Mouse (Mus musculus) left cerebral cortex, postnatal 14 days (tissue): Measurements from ENCODE around the gene Iqschfp. TPM values are rescaled to one million over a fixed set of nuclear protein-coding genes. Genes with fewer than 3 reads are reported as not detected.

ENCODE experiments used
- DNase-seq, 2 experiments: peaks; one replicate each; pipeline ENCODE4 v3.0.0; 2021 to 2022; ENCODE audit warnings: low spot score in 2 of 2, mixed read lengths in 1 of 2
- intact Hi-C: fragments of 180-260 bp; cut with DNase I; formaldehyde crosslinking; loops from one replicate; pipeline ENCODE4 v1.15.1; 2025
- total RNA-seq, 2 experiments: library from RNA; stranded (reverse); gene quantifications; 2 replicates each; pipeline ENCODE4 v1.2.3; 2021

Gene Iqschfp
- total RNA-seq, 2 experiments from 2014 or later = 7.4 to 12.2 TPM

DNA sequence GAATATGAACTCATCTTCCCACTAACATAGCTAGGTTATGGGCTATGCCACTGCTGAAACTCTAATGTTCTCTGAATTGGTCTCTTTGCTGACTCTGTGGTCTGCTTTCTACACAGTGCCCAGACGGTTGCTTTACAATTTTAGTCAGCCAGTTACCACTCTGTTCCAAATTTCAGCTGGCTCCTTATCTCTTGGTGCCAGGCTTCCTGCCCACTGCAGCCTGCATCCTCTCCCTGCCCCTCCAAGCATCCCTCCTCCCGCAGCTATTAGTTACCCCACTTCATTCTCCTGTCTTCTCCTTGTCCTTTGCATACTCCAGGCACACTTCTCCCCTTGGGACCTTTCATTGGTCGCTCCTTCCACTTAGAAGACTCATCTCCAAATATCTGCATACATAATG is 268.7 kb downstream of the Iqschfp start:
- intact Hi-C loops = no loop called here
- no peak for DNase-seq

- DNase-seq = no peak
- intact Hi-C loops = no loop called here
Observed at GRCm38 (mm10) chr3:68178248-68178647, 286.2 kb downstream of the Iqschfp start.

GRCm38 (mm10) chr3:68187471-68187870 is 295.4 kb downstream of the Iqschfp start:
- intact Hi-C loops = no loop called here
- no peak for DNase-seq

- intact Hi-C loops = no loop called here
- DNase-seq = no peak
Observed at GRCm38 (mm10) chr3:68189100-68189499, 297.1 kb downstream of the Iqschfp start.

DNA sequence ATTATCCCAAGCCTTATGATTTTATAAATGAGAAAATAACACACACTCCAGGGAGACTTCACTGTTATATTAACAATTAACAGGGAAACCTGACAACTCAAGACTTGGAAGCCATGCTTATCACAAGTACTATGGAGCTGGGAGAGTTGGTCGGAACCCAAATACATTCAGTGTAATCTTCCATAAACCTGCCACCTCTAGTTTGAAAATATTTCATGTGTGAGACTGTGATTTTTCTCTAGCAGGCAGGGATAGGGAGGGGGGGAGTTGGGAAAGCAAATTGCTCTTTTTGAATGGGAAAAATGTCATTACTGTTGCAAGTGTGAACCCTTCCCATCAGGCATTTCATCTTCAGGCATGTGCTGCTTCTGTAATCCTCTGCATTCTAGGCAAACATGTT is 304.9 kb downstream of the Iqschfp start:
- DNase-seq = peak in 1 of 2 experiments; percentile 48
- intact Hi-C loops = no loop called here

- DNase-seq = peak; percentile 26 to 33
- intact Hi-C loops = no loop called here
Observed at GRCm38 (mm10) chr3:68201214-68201613, 309.2 kb downstream of the Iqschfp start.

DNA sequence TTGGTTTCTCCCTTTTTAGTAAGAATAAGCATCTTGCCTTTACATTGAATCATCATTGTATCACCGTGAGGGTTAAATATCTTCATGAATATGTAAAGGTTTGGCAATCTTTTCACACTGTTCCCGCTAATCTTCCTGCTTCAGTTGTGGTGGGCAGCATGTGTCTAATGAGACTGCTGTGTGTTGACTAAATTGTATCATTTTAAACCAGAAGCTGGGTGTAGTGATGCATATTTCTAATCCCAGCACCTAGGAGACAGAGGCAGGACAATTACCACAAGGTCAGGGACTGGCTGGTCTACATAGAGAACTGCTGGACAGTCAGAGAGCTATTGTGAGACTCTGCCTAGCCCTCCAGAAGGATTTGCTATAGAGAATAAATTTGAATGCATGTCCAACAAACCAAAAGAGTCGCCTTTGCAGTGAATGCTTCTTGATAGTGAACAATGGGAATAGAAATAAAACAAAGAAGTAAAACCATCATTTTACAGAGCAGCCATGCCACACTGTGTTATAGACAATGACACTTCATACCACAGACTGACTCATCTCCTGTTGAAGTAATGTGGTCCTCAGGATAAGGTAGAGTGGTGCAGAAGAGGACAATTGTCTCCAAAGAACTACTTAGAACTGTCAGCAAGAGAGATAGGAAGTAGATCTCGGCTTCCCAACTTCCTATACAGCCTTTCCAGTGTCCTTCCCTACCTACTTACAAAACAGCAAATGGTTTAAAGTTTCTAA is 310.3 kb downstream of the Iqschfp start:
- intact Hi-C loops = no loop called here
- no peak for DNase-seq

GRCm38 (mm10) chr3:68203934-68204467 is 312.0 kb downstream of the Iqschfp start:
- no peak for DNase-seq
- intact Hi-C loops = no loop called here

DNA sequence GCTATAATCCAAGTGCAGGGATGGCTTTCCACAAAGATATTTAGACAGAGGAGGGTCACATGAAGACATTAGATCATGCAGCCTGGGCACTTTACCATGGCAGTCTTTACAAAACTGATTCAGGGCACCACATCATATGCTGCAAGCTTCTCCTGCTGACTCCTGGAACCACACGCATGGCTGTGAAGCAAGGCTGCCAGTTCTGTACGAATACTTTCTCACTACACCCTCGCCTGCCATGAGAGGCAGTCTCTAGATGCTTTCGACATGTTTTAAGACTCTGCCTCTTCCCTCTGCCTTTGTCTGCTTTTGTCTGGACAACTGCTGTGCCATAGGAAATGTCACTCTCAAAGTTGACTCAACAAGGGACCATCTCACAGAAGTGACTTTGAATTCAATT is 318.4 kb downstream of the Iqschfp start:
- intact Hi-C loops = no loop called here

DNA sequence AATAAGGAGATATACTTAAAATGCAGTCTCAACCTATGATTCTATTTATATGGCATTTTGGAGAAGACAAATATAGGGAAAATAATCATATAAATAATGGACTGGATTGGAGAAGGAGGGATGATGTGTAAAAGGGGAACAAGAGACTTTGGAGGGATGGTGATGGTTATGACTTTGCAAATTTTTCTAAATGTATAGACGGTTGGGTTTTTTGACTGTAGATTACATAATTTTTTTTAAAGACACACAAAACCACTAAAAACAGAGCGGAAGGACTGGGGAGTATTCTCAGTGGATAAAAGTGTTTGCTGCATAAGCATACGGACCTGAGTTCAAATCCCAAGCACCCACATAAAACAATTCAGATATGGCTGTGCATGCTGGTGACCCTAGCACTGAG is 329.4 kb downstream of the Iqschfp start:
- no peak for DNase-seq
- intact Hi-C loops = no loop called here

More for the DNA sequence above, 318.4 kb downstream of the Iqschfp start:
- no peak for DNase-seq

- no peak for DNase-seq
- intact Hi-C loops = no loop called here
Observed at GRCm38 (mm10) chr3:68239887-68240286, 347.9 kb downstream of the Iqschfp start.

- intact Hi-C loops = no loop called here
- DNase-seq = no peak
Observed at GRCm38 (mm10) chr3:68243239-68243638, 351.2 kb downstream of the Iqschfp start.

GRCm38 (mm10) chr3:68246154-68246553 is 354.1 kb downstream of the Iqschfp start:
- DNase-seq = peak; percentile 33 to 37
- intact Hi-C loops = no loop called here

DNA sequence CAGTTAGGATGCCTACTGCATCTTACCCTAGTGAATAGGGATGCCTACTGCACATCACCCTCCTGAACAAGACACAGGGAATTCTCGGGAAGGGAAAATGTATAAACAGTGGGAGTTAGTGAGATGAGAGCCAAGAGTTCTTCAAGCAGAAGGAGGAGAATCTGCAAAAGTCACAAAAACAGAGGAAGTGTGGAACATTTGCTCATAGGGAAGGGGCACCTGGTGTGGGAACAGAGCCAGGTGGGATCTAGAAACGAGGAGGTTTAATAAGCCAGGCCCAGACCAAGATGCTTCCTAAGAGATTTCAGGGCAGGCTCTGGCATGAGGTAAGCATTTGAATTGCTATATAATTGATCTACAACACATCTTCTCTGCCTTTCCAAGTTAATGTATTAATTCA is 358.6 kb downstream of the Iqschfp start:
- DNase-seq = peak in 1 of 2 experiments; percentile 31
- intact Hi-C loops = no loop called here

DNA sequence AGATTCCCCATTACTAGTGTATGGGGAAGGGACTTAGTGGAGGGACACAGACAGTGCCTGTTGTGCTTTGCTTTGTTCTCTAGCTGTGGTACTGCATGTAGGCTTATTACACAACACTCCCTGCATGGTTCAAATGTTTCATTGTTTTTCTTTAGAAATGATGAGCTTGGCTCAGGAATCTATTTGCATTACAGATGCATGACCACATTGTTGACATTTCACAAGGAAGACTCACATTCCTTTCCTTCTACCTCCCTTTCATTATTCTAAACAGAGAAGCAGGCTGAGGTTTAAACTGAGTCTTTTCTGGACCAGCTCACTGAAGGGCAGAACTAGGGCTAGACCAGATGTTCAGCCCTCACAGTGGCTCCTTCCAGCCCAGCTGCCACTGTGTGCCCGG is 360.3 kb downstream of the Iqschfp start:
- DNase-seq = no peak
- intact Hi-C loops = no loop called here

- intact Hi-C loops = no loop called here
- no peak for DNase-seq
Observed at GRCm38 (mm10) chr3:68262304-68262703, 370.3 kb downstream of the Iqschfp start.

- intact Hi-C loops = no loop called here
- DNase-seq = no peak
Observed at GRCm38 (mm10) chr3:68267905-68268304, 375.9 kb downstream of the Iqschfp start.

DNA sequence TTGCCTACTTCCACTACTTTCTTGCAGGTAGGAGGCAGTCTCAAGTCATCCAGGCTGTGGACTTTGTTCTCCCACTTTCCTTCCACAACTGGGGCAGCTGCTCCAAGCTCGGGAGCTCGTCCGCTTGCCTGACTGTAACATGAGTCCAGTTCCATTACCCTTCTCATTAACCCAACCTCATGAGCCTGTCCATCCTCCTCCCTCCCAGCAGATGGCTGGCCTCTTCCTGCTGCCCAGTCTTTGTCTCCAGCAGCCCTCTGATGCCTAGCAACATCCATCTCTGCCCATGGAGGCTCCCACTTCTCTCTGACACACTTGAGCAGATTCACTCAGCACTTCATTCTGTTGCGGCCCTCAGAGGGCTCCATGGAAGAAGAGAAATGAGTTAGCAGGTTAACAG is 377.2 kb downstream of the Iqschfp start:
- DNase-seq = no peak
- intact Hi-C loops = no loop called here

DNA sequence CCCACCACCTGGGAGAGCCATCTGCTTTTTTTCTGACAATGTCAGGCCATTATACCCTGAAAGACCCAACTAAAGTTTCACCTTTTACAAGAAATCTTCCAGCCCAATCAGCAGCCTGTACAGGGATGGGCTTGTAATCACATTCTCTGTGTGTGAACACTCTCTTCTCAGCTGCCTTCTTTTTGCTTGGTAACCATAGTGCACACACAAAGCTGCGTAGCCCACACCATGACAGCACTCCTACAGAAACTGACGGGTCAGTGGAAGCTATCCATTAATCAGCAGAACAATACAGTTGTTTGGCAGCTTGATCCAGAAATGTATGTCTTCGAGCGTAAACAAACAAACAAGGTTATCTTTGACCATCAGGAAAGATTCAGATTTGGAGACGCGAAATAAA is 378.2 kb downstream of the Iqschfp start:
- intact Hi-C loops = no loop called here
- DNase-seq = no peak

DNA sequence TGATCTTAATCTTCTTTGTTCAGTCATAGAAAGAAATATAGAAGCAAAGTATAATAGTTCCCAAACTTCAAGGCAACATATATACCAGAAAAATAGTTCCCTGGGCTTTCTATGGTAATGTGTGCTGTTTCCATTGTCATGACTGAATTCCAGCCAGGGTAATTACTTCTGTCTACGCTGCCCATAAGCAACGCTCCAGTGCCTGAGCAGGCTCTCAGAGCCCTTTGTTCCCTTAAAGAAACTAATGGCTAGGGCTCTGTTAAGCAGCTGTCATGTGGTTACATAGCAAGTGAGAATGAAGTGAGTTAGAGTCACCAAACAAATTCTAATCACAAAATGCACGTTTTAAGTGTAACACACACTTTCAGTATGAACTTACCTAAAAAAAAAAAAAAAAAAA is 379.4 kb downstream of the Iqschfp start:
- no peak for DNase-seq
- intact Hi-C loops = no loop called here

GRCm38 (mm10) chr3:68271881-68272280 is 379.8 kb downstream of the Iqschfp start:
- intact Hi-C loops = no loop called here
- no peak for DNase-seq
